Mouse (Mus musculus): Measurements from ENCODE around the gene Tuba1a. TPM values are rescaled to one million over a fixed set of nuclear protein-coding genes. Genes with fewer than 3 reads are reported as not detected.

Gene Tuba1a
- polyA plus RNA-seq, 1 experiment from 2014 or later = 460 TPM

DNA sequence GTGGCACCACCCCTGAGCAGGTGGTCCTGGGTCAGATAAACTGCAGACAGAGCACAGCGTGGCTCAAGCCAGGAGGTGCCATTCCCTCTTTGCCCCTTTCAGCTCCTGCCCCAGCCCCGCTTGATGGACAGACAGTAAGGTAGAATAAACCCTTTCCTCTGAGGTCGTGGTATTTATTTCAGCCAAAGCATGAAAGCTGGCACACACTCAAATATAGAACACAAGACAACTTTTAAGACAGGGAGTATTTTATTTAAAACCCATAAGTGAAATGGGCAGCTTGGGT, 4.0 kb downstream of the Tuba1a start:
- Histone ChIP-seq H3K4me3 (replicated peaks; ENCODE audit: low read depth, low read length) (no peak overlapping the region), H3K27me3 (ENCODE audit: insufficient read depth, low read length) (no peaks in the 10 kb centered on the region), H3K4me1 (replicated peaks; ENCODE audit: insufficient read depth, low read length) (peaks cover 7% of the 10 kb centered on the region), H3K9ac (ENCODE audit: low read depth, low read length) (no peak overlapping the region), H3K27ac (no peak overlapping the region), H3K36me3 (ENCODE audit: insufficient read depth, low read length) (0 out of 2 replicates have a peak, but pooled peaks cover 4% of the 10 kb centered on the region), H3K9me3 (replicated peaks; ENCODE audit: low read length) (no peaks in the 10 kb centered on the region), H3K4me2 (ENCODE audit: low read length) (no peak overlapping the region)
- no peak for TF ChIP-seq CTCF (IDR thresholded peaks at IDR 0.05; ENCODE audit: low read depth)
- ATAC-seq (replicated peaks; ENCODE audit: low FRiP score, low read depth) (no peak), DNase-seq (ENCODE audit: low spot score) (no peak)
- WGBS = 72% methylated on average over 3 of the region's 3 CpGs

DNA sequence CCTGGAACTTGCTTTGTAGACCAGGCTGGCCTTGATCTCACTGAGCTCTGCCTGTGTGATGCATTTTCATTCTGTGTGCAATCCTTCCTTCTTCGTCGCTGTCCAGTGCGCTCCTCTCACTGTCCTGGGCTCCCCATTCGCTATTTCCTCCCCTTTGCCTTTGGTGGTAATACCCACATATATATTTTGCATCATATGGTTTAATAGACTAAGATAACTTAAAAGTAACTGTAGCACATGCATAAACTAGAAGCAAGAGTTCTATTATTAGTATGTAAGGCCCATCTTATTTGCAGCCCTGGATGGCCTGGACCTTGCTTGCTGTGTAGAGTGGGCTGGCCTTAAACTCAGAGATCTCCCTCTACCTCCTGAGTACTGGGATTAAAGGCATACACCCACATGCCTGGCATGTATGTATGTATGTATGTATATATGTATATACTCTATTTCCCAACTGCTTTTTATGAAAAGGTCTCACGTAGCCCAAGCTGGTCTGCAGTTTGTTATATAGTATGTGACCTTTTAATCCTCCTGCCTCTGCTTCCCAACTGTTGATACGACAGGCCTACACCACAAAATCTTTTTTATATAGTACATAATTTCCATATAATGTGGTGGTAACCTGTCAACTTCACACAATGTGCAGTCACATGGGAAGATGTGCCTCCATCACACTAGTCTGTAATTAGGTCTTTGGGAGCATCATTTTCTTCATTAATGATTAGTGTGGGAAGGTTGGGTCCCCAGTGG, 4.5 kb downstream of the Tuba1a start:
- TF ChIP-seq CTCF (IDR thresholded peaks at IDR 0.05; ENCODE audit: low read depth) = no peak
- no peak overlapping the region for H3K27ac ChIP-seq
- no peak overlapping the region for H3K4me3 ChIP-seq (replicated peaks; ENCODE audit: low read depth, low read length)
- H3K27me3 ChIP-seq (ENCODE audit: insufficient read depth, low read length) = no peaks in the 10 kb centered on the region
- peaks cover 7% of the 10 kb centered on the region for H3K4me1 ChIP-seq (replicated peaks; ENCODE audit: insufficient read depth, low read length)
- DNase-seq (ENCODE audit: low spot score) (no peak), ATAC-seq (replicated peaks; ENCODE audit: low FRiP score, low read depth) (no peak)
- 75% methylated on average over 6 of the region's 6 CpGs for WGBS
- 0 out of 2 replicates have a peak, but pooled peaks cover 4% of the 10 kb centered on the region for H3K36me3 ChIP-seq (ENCODE audit: insufficient read depth, low read length)
- no peaks in the 10 kb centered on the region for H3K9me3 ChIP-seq (replicated peaks; ENCODE audit: low read length)
- no peak overlapping the region for H3K9ac ChIP-seq (ENCODE audit: low read depth, low read length)
- H3K4me2 ChIP-seq (ENCODE audit: low read length) = no peak overlapping the region

GRCm38 (mm10) chr15:98948382-98948781, 5.1 kb downstream of the Tuba1a start:
- ATAC-seq (replicated peaks; ENCODE audit: low FRiP score, low read depth) = no peak
- TF ChIP-seq CTCF (IDR thresholded peaks at IDR 0.05; ENCODE audit: low read depth) = no peak
- Histone ChIP-seq H3K4me1 (replicated peaks; ENCODE audit: insufficient read depth, low read length) (peaks cover 7% of the 10 kb centered on the region), H3K9ac (ENCODE audit: low read depth, low read length) (no peak overlapping the region), H3K27ac (no peak overlapping the region), H3K9me3 (replicated peaks; ENCODE audit: low read length) (no peaks in the 10 kb centered on the region), H3K4me2 (ENCODE audit: low read length) (no peak overlapping the region), H3K4me3 (replicated peaks; ENCODE audit: low read depth, low read length) (no peak overlapping the region), H3K36me3 (ENCODE audit: insufficient read depth, low read length) (0 out of 2 replicates have a peak, but pooled peaks cover 4% of the 10 kb centered on the region), H3K27me3 (ENCODE audit: insufficient read depth, low read length) (no peaks in the 10 kb centered on the region)
- DNase-seq (ENCODE audit: low spot score) = no peak

- TF ChIP-seq CTCF (IDR thresholded peaks at IDR 0.05; ENCODE audit: low read depth) = no peak
- H3K9ac ChIP-seq (ENCODE audit: low read depth, low read length) = no peak overlapping the region
- 49% methylated on average over 3 of the region's 3 CpGs for WGBS
- H3K4me1 ChIP-seq (replicated peaks; ENCODE audit: insufficient read depth, low read length) = peaks cover 7% of the 10 kb centered on the region
- no peak for ATAC-seq (replicated peaks; ENCODE audit: low FRiP score, low read depth)
- DNase-seq (ENCODE audit: low spot score) = no peak
- no peaks in the 10 kb centered on the region for H3K9me3 ChIP-seq (replicated peaks; ENCODE audit: low read length)
- H3K27me3 ChIP-seq (ENCODE audit: insufficient read depth, low read length) = no peaks in the 10 kb centered on the region
- no peak overlapping the region for H3K27ac ChIP-seq
- H3K4me3 ChIP-seq (replicated peaks; ENCODE audit: low read depth, low read length) = no peak overlapping the region
- 0 out of 2 replicates have a peak, but pooled peaks cover 4% of the 10 kb centered on the region for H3K36me3 ChIP-seq (ENCODE audit: insufficient read depth, low read length)
- H3K4me2 ChIP-seq (ENCODE audit: low read length) = no peak overlapping the region
Measured at GRCm38 (mm10) chr15:98947884-98948283, 5.6 kb downstream of the Tuba1a start.

DNA sequence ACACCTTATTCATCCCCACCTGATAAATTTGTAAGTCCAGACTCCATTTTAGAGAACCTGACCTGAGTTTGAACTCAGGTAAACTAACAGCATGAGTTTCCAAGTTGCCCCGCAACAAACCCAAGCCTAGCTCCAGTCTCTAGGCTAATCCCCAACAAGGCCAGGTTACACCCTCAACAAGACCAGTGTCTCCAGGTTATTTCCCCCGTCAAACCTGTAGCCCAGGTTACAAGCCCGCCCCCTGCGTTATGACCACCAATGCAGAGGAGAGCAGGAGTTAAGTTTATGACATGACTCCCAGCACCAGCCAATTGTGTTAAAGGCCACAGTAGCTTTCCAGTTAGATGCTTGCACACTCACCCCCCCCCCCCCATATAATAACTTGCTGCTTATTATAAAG, 10.4 kb downstream of the Tuba1a start:
- no peak for TF ChIP-seq CTCF (IDR thresholded peaks at IDR 0.05; ENCODE audit: low read depth)
- Histone ChIP-seq H3K27me3 (ENCODE audit: insufficient read depth, low read length) (no peaks in the 10 kb centered on the region), H3K4me3 (replicated peaks; ENCODE audit: low read depth, low read length) (no peak overlapping the region), H3K27ac (no peak overlapping the region), H3K9me3 (replicated peaks; ENCODE audit: low read length) (no peaks in the 10 kb centered on the region), H3K9ac (ENCODE audit: low read depth, low read length) (no peak overlapping the region), H3K4me2 (ENCODE audit: low read length) (no peak overlapping the region), H3K36me3 (ENCODE audit: insufficient read depth, low read length) (no peaks in the 10 kb centered on the region), H3K4me1 (replicated peaks; ENCODE audit: insufficient read depth, low read length) (no peaks in the 10 kb centered on the region)
- no peak for ATAC-seq (replicated peaks; ENCODE audit: low FRiP score, low read depth)
- 73% methylated on average over 4 of the region's 4 CpGs for WGBS
- no peak for DNase-seq (ENCODE audit: low spot score)

GRCm38 (mm10) chr15:98942081-98942480, 11.4 kb downstream of the Tuba1a start:
- ATAC-seq (replicated peaks; ENCODE audit: low FRiP score, low read depth) (no peak), DNase-seq (ENCODE audit: low spot score) (no peak)
- H3K9me3 ChIP-seq (replicated peaks; ENCODE audit: low read length) = no peaks in the 10 kb centered on the region
- H3K9ac ChIP-seq (ENCODE audit: low read depth, low read length) = no peak overlapping the region
- TF ChIP-seq CTCF (IDR thresholded peaks at IDR 0.05; ENCODE audit: low read depth) = no peak
- no peaks in the 10 kb centered on the region for H3K27me3 ChIP-seq (ENCODE audit: insufficient read depth, low read length)
- H3K36me3 ChIP-seq (ENCODE audit: insufficient read depth, low read length) = no peaks in the 10 kb centered on the region
- H3K4me3 ChIP-seq (replicated peaks; ENCODE audit: low read depth, low read length) = no peak overlapping the region
- no peaks in the 10 kb centered on the region for H3K4me1 ChIP-seq (replicated peaks; ENCODE audit: insufficient read depth, low read length)
- 73% methylated on average over 4 of the region's 4 CpGs for WGBS
- no peak overlapping the region for H3K27ac ChIP-seq
- H3K4me2 ChIP-seq (ENCODE audit: low read length) = no peak overlapping the region

- no peaks in the 10 kb centered on the region for H3K4me1 ChIP-seq (replicated peaks; ENCODE audit: insufficient read depth, low read length)
- no peak overlapping the region for H3K4me2 ChIP-seq (ENCODE audit: low read length)
- H3K27ac ChIP-seq = no peak overlapping the region
- no peak overlapping the region for H3K9ac ChIP-seq (ENCODE audit: low read depth, low read length)
- H3K4me3 ChIP-seq (replicated peaks; ENCODE audit: low read depth, low read length) = no peak overlapping the region
- H3K27me3 ChIP-seq (ENCODE audit: insufficient read depth, low read length) = no peaks in the 10 kb centered on the region
- DNase-seq (ENCODE audit: low spot score) = no peak
- TF ChIP-seq CTCF (IDR thresholded peaks at IDR 0.05; ENCODE audit: low read depth) = no peak
- no peaks in the 10 kb centered on the region for H3K9me3 ChIP-seq (replicated peaks; ENCODE audit: low read length)
- 68% methylated on average over 2 of the region's 2 CpGs for WGBS
- ATAC-seq (replicated peaks; ENCODE audit: low FRiP score, low read depth) = no peak
- no peaks in the 10 kb centered on the region for H3K36me3 ChIP-seq (ENCODE audit: insufficient read depth, low read length)
Measured at GRCm38 (mm10) chr15:98941539-98941938, 12.0 kb downstream of the Tuba1a start.
